Mouse (Mus musculus): ENCODE measurements at regions not wholly inside any gene's neighbourhood (a gene's known extent, or its start where the extent isn't known, plus 50 kb on each side); places are given as distances from the start of the nearest gene placed in this dataset.

DNA sequence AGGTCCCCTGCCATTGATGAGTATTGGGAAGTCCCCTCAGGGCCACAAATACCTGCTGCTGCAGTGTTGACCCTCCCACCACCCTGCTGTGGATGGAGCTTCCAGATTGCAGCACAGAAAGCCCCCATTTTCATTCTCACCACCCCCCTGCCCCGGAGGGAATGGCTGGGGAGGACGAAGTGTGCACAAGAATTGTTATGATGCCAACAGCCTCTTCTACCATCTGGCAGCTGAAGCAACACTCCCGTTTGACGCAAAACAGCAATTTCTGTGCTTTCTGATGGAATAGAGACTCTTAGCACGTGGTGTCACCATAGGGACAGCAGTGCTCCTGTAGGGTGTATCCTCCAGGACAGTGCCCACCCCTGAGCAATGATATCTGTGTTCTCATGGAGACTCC is 108.5 kb upstream of the Sorcs3 start:
- no peak for TF ChIP-seq E2F4 (IDR thresholded peaks at IDR 0.05; ENCODE audit: borderline replicate concordance, low read depth, low read length)
- TF ChIP-seq USF1 (IDR thresholded peaks at IDR 0.05; ENCODE audit: low read depth, low read length), result no peak
- no peak for TF ChIP-seq POLR2AphosphoS5 (IDR thresholded peaks at IDR 0.05; ENCODE audit: borderline replicate concordance, low read depth, low read length)
- TF ChIP-seq EP300 (IDR thresholded peaks at IDR 0.05; ENCODE audit: low read depth in 1 of 2, low read length in 2 of 2), result no peak
- TF ChIP-seq GATA1 (IDR thresholded peaks at IDR 0.05; ENCODE audit: low read depth, low read length), result no peak
- no peak for TF ChIP-seq POLR2A (IDR thresholded peaks at IDR 0.05; ENCODE audit: control insufficient read depth in 1 of 2, insufficient read depth in 1 of 2, low read depth in 1 of 2, low read length in 2 of 2, poor library complexity in 1 of 2)
- no peak for TF ChIP-seq CTCF (IDR thresholded peaks at IDR 0.05 in 2 of 3, conservative IDR thresholded peaks at IDR 0.05 in 1 of 3; ENCODE audit: control insufficient read depth in 1 of 3, insufficient read depth in 1 of 3, low read depth in 2 of 3, low read length in 3 of 3, poor library complexity in 1 of 3, severe bottlenecking in 1 of 3)
- no peak for TF ChIP-seq NELFE (IDR thresholded peaks at IDR 0.05; ENCODE audit: low read depth, low read length)
- no peak for TF ChIP-seq CHD1 (IDR thresholded peaks at IDR 0.05; ENCODE audit: low read depth, low read length)
- TF ChIP-seq ETS1 (IDR thresholded peaks at IDR 0.05; ENCODE audit: low read depth, low read length), result no peak
- no peak for TF ChIP-seq POLR2AphosphoS2 (IDR thresholded peaks at IDR 0.05; ENCODE audit: low read length)

Data from MEL (cell line).